Mouse (Mus musculus): ENCODE data around the gene Thumpd3. TPM values are rescaled to one million over a fixed set of nuclear protein-coding genes. Genes with fewer than 3 reads are reported as not detected.

Thumpd3 gene
- 4.1 and 4.5 TPM in 2 replicates for polyA plus RNA-seq (2012)

DNA sequence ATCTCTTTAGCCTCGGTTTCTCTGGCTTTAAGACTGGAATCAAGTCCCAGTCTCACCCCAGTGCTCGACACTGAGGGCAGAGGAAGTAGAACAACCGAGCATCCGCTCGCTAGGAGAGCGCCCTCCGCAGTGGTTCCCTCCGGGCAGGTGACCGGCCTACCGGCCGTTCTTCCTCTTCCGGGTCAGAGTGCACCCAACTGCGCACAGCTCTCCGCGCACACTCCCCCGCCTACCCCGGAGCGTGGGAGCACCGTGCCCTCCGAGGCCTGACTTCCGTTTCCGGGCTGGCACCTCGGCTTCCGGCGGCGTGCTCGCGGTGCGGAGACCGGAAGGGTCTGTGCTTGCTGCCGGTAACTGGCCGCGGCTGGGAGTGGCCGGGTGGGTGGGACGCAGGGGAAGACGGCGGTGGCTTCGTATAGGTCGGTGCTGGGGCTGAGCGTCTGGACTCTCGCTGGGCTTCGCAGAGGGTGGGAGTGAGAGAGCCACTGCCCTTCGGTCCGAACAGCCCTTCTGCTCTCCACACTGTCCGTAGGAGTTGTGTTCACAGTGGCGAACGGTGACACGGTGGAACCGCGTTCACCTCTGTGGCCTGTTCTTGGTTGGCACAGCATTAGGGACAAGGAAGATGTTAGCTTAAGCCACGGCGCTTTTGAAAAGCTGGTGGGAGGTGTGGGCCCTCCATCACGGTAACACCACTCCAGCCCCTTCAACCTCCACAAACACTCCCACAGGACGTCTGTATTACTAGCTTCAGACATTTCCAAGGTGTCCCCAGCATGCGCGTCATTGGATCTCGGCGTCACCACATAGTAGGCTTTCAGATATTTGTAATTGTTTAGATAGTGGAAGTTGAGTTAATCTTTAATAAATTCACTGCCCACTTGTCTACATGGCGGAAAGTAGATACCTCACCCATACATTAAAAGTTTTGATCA, at the start of gene Thumpd3:
Thumpd3 (plus strand) TSS at position 185 of the 935 bp plus-strand sequence.

DNA sequence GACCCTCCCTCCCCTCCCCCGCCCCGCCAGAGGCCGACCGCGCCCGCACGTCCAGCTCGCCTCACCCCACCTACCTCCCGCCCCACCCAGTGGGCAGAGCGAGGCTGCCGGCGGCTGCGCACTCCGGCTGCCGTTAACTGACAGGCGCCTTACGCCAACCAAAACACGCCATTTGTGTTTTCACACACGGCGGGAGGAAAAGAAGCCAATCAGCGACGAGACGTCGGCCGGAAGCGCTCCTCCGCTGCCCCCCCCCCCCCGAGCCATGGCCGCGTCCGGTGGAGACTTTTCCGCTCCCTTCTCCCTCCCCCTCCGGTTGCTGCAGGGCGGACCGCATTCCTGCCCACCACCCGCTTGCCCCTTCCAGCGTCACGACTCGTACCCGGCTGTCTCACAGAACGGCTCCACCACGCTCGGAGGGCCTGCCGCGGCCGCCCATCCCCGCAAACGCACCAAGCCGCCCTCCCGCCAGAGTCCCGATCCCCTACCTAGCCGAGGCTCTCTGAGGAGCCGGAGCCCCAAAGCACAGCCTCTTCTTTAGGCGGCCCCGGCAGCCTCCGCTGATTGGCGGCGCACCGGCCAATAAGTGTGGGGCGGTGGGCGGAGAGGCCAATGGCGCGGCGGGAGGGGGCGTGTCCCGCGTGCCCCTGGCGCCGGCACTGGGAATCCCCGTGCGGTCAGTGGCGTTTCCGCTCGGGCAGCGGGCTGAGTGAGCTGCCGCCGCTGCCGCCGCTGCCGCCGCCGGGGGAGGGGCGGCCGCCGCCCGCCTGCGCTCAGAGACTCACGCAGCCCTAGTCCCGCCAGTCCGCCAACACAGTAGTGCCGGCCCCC, 30.9 kb downstream of the Thumpd3 start, which contains the start of gene Setd5:
Setd5 (plus strand) TSS at position 680 of the 831 bp plus-strand sequence.

Other genes starting within 250 kb of the Thumpd3 start
- 2.8 and 3.8 TPM in 2 replicates for gene Srgap3, start 99.0 kb upstream of the Thumpd3 start, polyA plus RNA-seq (2012)
- 64.9 and 74.0 TPM in 2 replicates for gene Setd5, start 31.1 kb downstream of the Thumpd3 start, polyA plus RNA-seq (2012)
- gene Lhfpl4, start 149.2 kb downstream of the Thumpd3 start, polyA plus RNA-seq (2012) = 0.02 and 0.06 TPM in 2 replicates
- 123 and 129 TPM in 2 replicates for gene Mtmr14, start 191.6 kb downstream of the Thumpd3 start, polyA plus RNA-seq (2012)
- 0.23 and 0.43 TPM in 2 replicates for gene Cpne9, start 236.1 kb downstream of the Thumpd3 start, polyA plus RNA-seq (2012)